Mouse (Mus musculus) 416B (cell line): ENCODE data around the gene R3hdm4.
"Not testable (repeated sequence)": the region's sequence is repeated elsewhere in the genome, so short reads cannot be mapped to it uniquely, and the experiment has no call there.

Experiments
- DNase-seq: peaks from one replicate; pipeline ENCODE4 v3.0.0; 2011; ENCODE audit warnings: low read depth

Gene R3hdm4

DNA sequence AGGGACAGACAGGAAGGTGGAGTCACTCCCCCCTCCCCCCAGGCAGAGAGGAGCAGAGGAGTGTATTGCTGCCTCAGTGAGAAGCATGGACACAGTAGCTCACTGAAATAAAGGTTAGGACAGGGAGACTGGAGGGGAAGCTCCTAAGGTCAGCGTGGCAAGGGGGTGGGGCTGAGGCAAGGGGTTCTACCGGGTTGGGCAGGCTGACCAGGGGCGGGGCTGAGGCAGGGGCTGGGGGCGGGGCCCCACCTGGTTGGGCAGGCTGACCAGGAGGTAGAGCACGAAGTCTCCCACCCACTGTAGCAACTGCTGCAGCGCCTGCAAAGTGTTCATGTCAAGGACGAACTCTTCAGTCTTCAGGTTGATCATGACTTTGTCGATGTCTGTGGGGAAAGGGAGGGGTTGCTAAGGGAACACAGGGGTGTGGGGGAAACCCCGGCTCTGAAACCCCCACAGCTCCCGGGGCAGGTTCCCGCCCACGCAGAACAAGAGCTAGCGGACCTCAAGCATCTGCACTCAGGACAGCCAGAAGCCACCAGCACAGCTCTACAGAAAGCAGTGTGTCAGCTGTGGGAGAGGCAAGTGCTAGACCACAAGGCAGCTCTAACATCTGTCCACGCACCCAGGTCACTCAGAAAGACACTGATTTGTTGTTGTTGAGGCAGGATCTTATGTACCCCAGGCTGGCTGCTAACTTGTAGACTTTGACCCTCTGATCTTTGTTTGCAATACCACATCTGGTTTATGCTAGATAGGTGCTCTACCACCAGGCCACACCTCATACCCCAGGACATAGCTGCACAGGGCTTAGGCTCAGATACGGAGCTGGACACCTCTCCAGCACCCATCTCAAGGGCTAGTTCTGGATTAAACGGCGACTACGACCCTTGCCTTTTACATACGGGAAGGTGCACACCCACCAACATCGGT, 23.4 kb downstream of the R3hdm4 start:
- no peak for DNase-seq

- no peak for DNase-seq
These were observed 24.2 kb downstream of the R3hdm4 start for GRCm38 (mm10) chr10:79896814-79897213.

GRCm38 (mm10) chr10:79896306-79896705, 24.7 kb downstream of the R3hdm4 start:
- no peak for DNase-seq

GRCm38 (mm10) chr10:79892451-79893118, 28.4 kb downstream of the R3hdm4 start:
- peak; percentile 77 for DNase-seq

GRCm38 (mm10) chr10:79890670-79891069, 30.3 kb downstream of the R3hdm4 start, which contains the start of gene Cfd:
Gene Cfd, plus strand, starts transcription at chr10:79890853.
- no peak for DNase-seq

DNA sequence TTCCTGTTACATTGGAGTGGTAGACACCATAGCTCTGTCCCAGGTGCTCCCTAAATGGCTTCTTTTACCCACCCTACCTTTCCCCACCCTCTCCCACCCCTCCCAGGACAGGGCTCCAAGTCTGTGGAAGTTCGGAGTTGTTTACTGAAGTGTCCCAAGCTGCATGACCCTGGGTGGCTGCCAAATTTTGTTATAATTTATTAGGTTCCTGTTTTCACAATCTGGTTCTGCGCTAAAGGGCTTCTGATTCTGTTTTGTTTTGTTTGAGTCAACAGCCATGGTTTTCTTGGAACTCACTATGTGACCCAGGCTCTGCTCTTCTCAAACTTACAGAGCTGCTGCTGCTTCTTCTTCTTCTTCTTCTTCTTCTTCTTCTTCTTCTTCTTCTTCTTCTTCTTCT, 31.6 kb downstream of the R3hdm4 start:
- no peak for DNase-seq

DNA sequence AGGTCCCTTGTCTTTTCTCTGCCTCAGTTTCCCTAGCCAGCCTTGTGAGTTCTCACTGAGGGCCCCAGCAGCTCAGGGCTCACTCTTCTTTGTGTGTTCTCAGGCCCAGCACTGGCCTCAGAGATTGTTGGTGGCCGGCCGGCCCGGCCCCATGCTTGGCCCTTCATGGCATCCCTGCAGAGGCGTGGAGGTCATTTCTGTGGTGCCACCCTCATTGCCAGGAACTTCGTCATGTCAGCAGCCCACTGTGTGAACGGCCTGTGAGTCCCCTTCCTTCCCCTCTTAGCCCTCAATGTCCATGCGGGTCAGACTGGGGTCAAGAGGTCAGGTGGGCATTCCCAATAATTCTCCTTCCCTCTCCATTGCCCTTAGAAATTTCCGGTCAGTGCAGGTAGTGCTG, 34.4 kb downstream of the R3hdm4 start:
- DNase-seq: no peak

DNA sequence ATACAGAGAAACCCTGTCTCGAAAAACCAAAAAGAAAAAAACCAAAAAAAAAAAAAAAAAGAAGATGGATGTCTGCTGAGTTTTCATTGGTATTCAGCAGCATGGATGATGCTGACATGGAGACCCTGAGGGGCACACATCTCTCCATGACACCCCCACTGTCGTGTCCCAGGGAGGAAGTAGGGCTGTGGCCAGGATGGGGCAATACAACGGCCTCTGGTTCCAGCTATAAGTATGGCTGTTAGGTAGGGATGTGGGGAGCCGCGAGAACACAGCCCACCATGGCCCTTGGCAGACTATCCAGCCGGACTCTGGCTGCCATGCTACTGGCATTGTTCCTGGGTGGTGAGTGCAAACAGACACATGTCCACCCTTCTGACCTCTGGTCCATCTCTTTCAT, 35.0 kb downstream of the R3hdm4 start, which contains the start of gene Elane:
Gene Elane (plus strand): TSS at position 194 of the 400 bp plus-strand sequence.
- DNase-seq: no peak

GRCm38 (mm10) chr10:79884938-79885337, 36.1 kb downstream of the R3hdm4 start:
- not testable (repeated sequence) for DNase-seq

GRCm38 (mm10) chr10:79884446-79884845, 36.6 kb downstream of the R3hdm4 start:
- peak; percentile 75 for DNase-seq

DNA sequence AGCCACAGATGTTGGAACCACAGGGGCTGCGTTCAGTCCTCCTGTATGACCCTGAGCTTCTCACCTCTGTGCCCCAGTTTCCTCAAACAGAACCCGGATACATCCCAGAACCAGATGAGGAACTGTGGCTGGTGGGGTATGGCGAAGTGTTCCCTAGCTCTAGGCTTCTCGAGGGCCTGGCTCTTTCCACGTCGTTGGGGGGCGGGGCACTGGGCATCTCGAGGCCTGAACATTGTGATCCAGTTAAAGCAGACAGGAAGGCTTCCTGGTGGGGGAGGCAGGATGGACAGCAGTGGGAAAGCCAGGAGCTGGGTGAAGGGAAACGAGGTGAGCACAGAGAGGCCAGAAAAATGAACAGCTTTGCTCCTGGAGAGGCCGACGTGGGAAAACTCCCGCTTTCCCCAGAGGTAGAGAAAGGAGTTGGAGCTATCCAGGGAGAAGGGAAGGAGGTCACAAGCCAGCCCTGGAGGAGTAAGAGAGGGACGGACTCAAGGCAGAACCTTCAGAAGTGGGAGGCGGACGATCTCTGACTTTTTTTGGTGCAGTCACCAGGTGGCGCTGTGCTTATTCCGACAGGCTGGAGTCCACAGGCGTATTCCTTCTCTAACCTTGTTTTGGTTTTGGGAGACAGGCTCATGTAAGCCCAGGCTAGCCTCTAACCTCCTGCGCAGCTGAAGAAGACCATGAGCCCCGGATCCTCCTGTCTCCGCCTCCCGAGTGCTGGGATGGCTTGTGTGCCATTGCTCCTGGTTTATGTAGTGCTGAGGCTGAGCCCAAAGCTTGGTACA, 37.5 kb downstream of the R3hdm4 start:
- DNase-seq: peak; percentile 89

- peak; percentile 79 for DNase-seq
These were observed 39.0 kb downstream of the R3hdm4 start for GRCm38 (mm10) chr10:79881981-79882380.

GRCm38 (mm10) chr10:79880721-79881120, 40.3 kb downstream of the R3hdm4 start:
- DNase-seq: peak; percentile 78

- no peak for DNase-seq
These were observed 41.5 kb downstream of the R3hdm4 start for GRCm38 (mm10) chr10:79879527-79879926.

GRCm38 (mm10) chr10:79877757-79878156, 43.3 kb downstream of the R3hdm4 start:
- peak; percentile 98 for DNase-seq

GRCm38 (mm10) chr10:79877174-79877573, 43.8 kb downstream of the R3hdm4 start:
- DNase-seq: peak; percentile 89

GRCm38 (mm10) chr10:79874290-79874862, 46.6 kb downstream of the R3hdm4 start, which contains the start of the genes Prtn3 and Plppr3:
Gene Prtn3, plus strand, starts transcription at chr10:79874476.
Gene Plppr3, minus strand, starts transcription at chr10:79874634.
- DNase-seq: no peak

GRCm38 (mm10) chr10:79873715-79874289, 47.2 kb downstream of the R3hdm4 start:
- DNase-seq: no peak

GRCm38 (mm10) chr10:79873313-79873712, 47.7 kb downstream of the R3hdm4 start:
- DNase-seq: no peak

GRCm38 (mm10) chr10:79872862-79873261, 48.1 kb downstream of the R3hdm4 start:
- no peak for DNase-seq

DNA sequence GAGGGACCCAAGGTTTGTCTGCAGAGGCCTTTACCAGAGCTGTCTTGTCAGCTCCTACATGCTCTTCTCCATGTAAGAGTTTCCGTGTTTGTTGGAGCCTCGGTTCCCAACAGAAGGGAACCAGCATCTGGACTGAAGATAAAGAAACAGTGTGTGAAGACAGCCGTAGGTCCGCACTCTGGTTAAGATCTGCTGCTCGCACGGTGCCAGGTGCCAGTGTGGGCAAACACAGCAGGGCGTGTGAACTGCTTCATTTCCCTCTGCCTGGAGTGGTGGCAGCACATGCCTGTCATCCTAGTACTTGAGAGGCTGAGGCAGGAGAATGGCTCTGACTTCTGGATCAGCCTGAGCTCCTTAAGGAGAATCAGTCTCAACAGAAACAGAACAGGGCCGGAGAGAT, 49.2 kb downstream of the R3hdm4 start:
- DNase-seq: no peak
